Mouse (Mus musculus): ENCODE results near the gene Ube2f. TPM values are rescaled to one million over a fixed set of nuclear protein-coding genes. Genes with fewer than 3 reads are reported as not detected.
A peak's percentile ranks its signal among the peaks of the same experiment; 100 is the strongest.

Ube2f gene
- polyA plus RNA-seq, 1 experiment from 2014 or later, result 99.4 TPM

GRCm38 (mm10) chr1:91251148-91251650 is 1.1 kb downstream of the Ube2f start:
- H3K79me2 ChIP-seq (ENCODE audit: inconsistent target), result peaks cover 53% of the 10 kb centered on the region
- H3K36me3 ChIP-seq (ENCODE audit: inconsistent target), result no peaks in the 10 kb centered on the region; the same call in 1 of the 2 replicates
- WGBS (ENCODE audit: missing documents), result 6% methylated on average over 5 of the region's 5 CpGs
- H3K27ac ChIP-seq, result peak overlapping the region; percentile 85
- H3K4me3 ChIP-seq (ENCODE audit: inconsistent target), result peak overlapping the region; percentile 82

DNA sequence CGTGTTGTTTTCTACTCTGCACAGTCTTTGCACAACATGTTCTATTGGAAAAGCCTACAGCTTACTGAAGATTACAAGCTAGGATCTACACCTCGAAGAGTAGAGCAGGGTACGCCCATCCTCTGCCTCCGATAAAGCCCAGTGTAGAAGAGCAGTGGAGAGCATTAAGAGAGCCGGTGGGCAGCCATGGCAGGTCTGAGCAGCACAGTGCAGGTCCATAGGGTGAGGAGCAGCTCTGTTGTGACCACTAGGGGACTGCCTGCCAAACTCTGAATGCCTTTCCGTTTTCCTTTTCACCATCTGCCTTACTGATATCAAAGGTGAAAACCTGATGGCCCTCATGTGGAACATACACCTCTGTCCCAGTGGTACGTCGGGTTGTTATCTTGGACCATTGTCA is 1.8 kb downstream of the Ube2f start:
- WGBS (ENCODE audit: missing documents), result 53% methylated on average over 8 of the region's 8 CpGs
- Histone ChIP-seq H3K79me2 (ENCODE audit: inconsistent target) (peaks cover 60% of the 10 kb centered on the region), H3K36me3 (ENCODE audit: inconsistent target) (no peaks in the 10 kb centered on the region; the same call in 1 of the 2 replicates), H3K27ac (peak overlapping the region; percentile 85), H3K4me3 (ENCODE audit: inconsistent target) (peak overlapping the region; percentile 82)

DNA sequence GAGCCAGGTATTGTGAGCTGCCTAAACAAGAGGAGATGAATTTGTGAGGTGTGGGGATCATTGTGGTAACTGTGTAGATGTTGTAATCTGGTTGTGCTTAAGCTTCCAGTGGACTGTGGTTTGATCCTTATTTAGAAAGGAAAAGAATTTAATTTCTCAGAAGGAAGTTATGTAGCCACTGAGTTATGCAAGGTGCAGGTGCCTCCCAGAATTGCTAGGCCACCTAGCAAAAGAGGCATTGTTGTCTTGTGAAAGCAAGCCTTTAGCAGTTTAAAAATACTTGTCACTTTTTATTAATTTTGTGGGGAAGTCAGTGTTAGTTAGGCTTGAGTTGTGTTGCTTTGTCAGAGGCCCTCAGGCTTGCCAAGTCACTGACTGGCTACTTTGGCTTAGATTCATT is 7.8 kb downstream of the Ube2f start:
- H3K27ac ChIP-seq, result no peak overlapping the region

DNA sequence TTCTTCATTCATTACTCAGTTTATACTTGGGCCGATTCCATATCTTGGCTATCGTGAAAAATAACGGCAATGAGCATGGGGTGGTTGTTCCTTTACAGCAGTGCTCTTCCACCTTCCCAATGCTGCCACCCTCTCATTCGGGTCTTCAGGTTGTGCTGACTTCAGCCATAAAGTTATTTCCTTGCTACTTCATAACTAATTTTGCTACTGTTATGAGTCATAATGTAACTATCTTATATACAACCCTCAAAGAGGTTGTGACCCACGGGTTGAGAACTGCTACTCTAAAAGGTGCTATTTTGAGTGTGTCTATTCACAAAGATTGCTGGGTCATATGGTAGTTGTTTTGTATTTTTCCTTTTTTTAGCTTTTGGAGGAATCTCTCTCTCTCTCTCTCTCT is 9.7 kb downstream of the Ube2f start:
- H3K4me3 ChIP-seq (ENCODE audit: inconsistent target), result no peak overlapping the region
- H3K36me3 ChIP-seq (ENCODE audit: inconsistent target), result peaks cover 5% of the 10 kb centered on the region; the same call in 1 of the 2 replicates
- H3K79me2 ChIP-seq (ENCODE audit: inconsistent target), result peaks cover 98% of the 10 kb centered on the region
- WGBS (ENCODE audit: missing documents), result 79% methylated on average over 5 of the region's 5 CpGs
- no peak overlapping the region for H3K27ac ChIP-seq

More for the DNA sequence above, 7.8 kb downstream of the Ube2f start:
- Histone ChIP-seq H3K36me3 (ENCODE audit: inconsistent target) (no peaks in the 10 kb centered on the region; the same call in 1 of the 2 replicates), H3K4me3 (ENCODE audit: inconsistent target) (no peak overlapping the region), H3K79me2 (ENCODE audit: inconsistent target) (peaks cover 100% of the 10 kb centered on the region)

GRCm38 (mm10) chr1:91262508-91262907 is 12.4 kb downstream of the Ube2f start:
- WGBS (ENCODE audit: missing documents), result over 99% methylated on average over 7 of the region's 7 CpGs
- Histone ChIP-seq H3K79me2 (ENCODE audit: inconsistent target) (peaks cover 95% of the 10 kb centered on the region), H3K36me3 (ENCODE audit: inconsistent target) (peaks cover 22% of the 10 kb centered on the region; the same call in 1 of the 2 replicates)

DNA sequence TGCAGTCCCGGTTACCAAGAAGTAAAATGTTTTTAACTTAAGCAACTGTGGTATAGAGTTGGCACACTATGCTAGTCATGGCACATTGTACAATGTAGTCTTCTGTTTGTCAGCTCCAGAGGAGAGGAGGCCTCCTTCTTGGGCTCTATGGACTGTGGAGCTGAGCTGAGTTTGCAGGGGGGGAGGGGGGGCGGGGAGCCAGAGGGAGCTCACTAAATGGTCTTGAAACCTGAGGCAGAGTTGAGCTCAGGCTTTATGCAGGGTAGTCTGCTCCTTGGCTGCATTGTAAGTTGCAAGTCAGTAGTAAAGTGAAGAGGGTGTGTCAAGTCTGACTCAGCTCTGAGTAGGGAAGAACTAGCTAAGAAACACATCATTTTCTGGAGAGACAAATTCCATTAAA is 22.2 kb downstream of the Ube2f start:
- 88% methylated on average over 1 of the region's 2 CpGs for WGBS (ENCODE audit: missing documents)
- Histone ChIP-seq H3K27ac (no peak overlapping the region), H3K4me3 (ENCODE audit: inconsistent target) (no peak overlapping the region), H3K79me2 (ENCODE audit: inconsistent target) (peaks cover 55% of the 10 kb centered on the region; the same call in 1 of the 2 replicates), H3K36me3 (ENCODE audit: inconsistent target) (peaks cover 26% of the 10 kb centered on the region)

More at GRCm38 (mm10) chr1:91262508-91262907, 12.4 kb downstream of the Ube2f start:
- Histone ChIP-seq H3K27ac (no peak overlapping the region), H3K4me3 (ENCODE audit: inconsistent target) (no peak overlapping the region)

- Histone ChIP-seq H3K36me3 (ENCODE audit: inconsistent target) (peaks cover 58% of the 10 kb centered on the region), H3K79me2 (ENCODE audit: inconsistent target) (peaks cover 14% of the 10 kb centered on the region; the same call in 1 of the 2 replicates), H3K27ac (no peak overlapping the region), H3K4me3 (ENCODE audit: inconsistent target) (no peak overlapping the region)
- 100% methylated on average over 3 of the region's 4 CpGs for WGBS (ENCODE audit: missing documents)
Measured at GRCm38 (mm10) chr1:91276581-91276980, 26.5 kb downstream of the Ube2f start.

- peaks cover 58% of the 10 kb centered on the region for H3K36me3 ChIP-seq (ENCODE audit: inconsistent target)
- H3K27ac ChIP-seq, result no peak overlapping the region
- H3K79me2 ChIP-seq (ENCODE audit: inconsistent target), result peaks cover 12% of the 10 kb centered on the region; the same call in 1 of the 2 replicates
- 98% methylated on average over 2 of the region's 2 CpGs for WGBS (ENCODE audit: missing documents)
- no peak overlapping the region for H3K4me3 ChIP-seq (ENCODE audit: inconsistent target)
Measured at GRCm38 (mm10) chr1:91277480-91277879, 27.4 kb downstream of the Ube2f start.

GRCm38 (mm10) chr1:91278410-91279119 is 28.5 kb downstream of the Ube2f start:
- H3K4me3 ChIP-seq (ENCODE audit: inconsistent target), result no peak overlapping the region
- no peak overlapping the region for H3K27ac ChIP-seq
- WGBS (ENCODE audit: missing documents), result 98% methylated on average over 3 of the region's 3 CpGs
- H3K36me3 ChIP-seq (ENCODE audit: inconsistent target), result peaks cover 64% of the 10 kb centered on the region
- H3K79me2 ChIP-seq (ENCODE audit: inconsistent target), result peaks cover 5% of the 10 kb centered on the region; the same call in 1 of the 2 replicates

DNA sequence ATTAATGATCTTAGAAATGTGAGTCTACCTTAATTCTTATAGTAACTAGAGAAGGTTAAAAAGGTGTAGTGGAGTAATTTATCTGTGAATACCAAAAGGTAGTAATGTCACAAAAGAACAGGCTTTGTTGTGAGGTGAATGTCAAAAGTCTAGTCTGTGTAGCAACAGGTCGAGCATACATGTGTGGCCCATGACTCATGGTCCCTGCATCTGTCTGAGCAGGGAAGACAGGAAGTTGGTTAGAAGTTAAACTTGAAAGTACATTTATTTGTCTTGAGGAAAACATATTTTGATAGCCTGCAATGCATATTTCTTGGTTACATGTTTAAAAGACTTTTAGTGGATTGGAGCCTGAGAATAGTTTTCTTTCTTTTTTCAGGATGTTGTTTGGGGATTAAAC is 29.0 kb downstream of the Ube2f start:
- peaks cover 3% of the 10 kb centered on the region; the same call in 1 of the 2 replicates for H3K79me2 ChIP-seq (ENCODE audit: inconsistent target)
- no peak overlapping the region for H3K4me3 ChIP-seq (ENCODE audit: inconsistent target)
- peaks cover 68% of the 10 kb centered on the region for H3K36me3 ChIP-seq (ENCODE audit: inconsistent target)
- WGBS (ENCODE audit: missing documents), result 40% methylated on average over 1 of the region's 1 CpGs
- no peak overlapping the region for H3K27ac ChIP-seq

GRCm38 (mm10) chr1:91282582-91282981 is 32.5 kb downstream of the Ube2f start:
- Histone ChIP-seq H3K79me2 (ENCODE audit: inconsistent target) (no peaks in the 10 kb centered on the region), H3K4me3 (ENCODE audit: inconsistent target) (no peak overlapping the region), H3K36me3 (ENCODE audit: inconsistent target) (peaks cover 73% of the 10 kb centered on the region), H3K27ac (no peak overlapping the region)
- 53% methylated on average over 1 of the region's 1 CpGs for WGBS (ENCODE audit: missing documents)

- Histone ChIP-seq H3K79me2 (ENCODE audit: inconsistent target) (no peaks in the 10 kb centered on the region), H3K4me3 (ENCODE audit: inconsistent target) (no peak overlapping the region), H3K36me3 (ENCODE audit: inconsistent target) (peaks cover 58% of the 10 kb centered on the region), H3K27ac (no peak overlapping the region)
- WGBS (ENCODE audit: missing documents), result 79% methylated on average over 1 of the region's 1 CpGs
Measured at GRCm38 (mm10) chr1:91289375-91289774, 39.3 kb downstream of the Ube2f start.

GRCm38 (mm10) chr1:91292101-91292825 is 42.2 kb downstream of the Ube2f start:
- no peak overlapping the region for H3K4me3 ChIP-seq (ENCODE audit: inconsistent target)
- H3K27ac ChIP-seq, result no peak overlapping the region
- H3K36me3 ChIP-seq (ENCODE audit: inconsistent target), result peaks cover 30% of the 10 kb centered on the region; the same call in 1 of the 2 replicates
- 96% methylated on average over 10 of the region's 11 CpGs for WGBS (ENCODE audit: missing documents)
- H3K79me2 ChIP-seq (ENCODE audit: inconsistent target), result no peaks in the 10 kb centered on the region

- Histone ChIP-seq H3K79me2 (ENCODE audit: inconsistent target) (no peaks in the 10 kb centered on the region; the same call in 1 of the 2 replicates), H3K36me3 (ENCODE audit: inconsistent target) (peaks cover 7% of the 10 kb centered on the region; the same call in 1 of the 2 replicates), H3K27ac (no peak overlapping the region), H3K4me3 (ENCODE audit: inconsistent target) (no peak overlapping the region)
- WGBS (ENCODE audit: missing documents), result 82% methylated on average over 6 of the region's 6 CpGs
Measured at GRCm38 (mm10) chr1:91295544-91295943, 45.4 kb downstream of the Ube2f start.
